Mouse (Mus musculus): ENCODE data around the gene Faap100. TPM values are rescaled to one million over a fixed set of nuclear protein-coding genes. Genes with fewer than 3 reads are reported as not detected.

The Faap100 gene
- polyA plus RNA-seq, 1 experiment: 34.5 TPM

- no peak for DNase-seq (ENCODE audit: low read depth, low spot score)
- 2% methylated on average over 40 of the region's 40 CpGs for WGBS
These were observed 443 bp downstream of the Faap100 start for GRCm38 (mm10) chr11:120378031-120378610.

GRCm38 (mm10) chr11:120377337-120377736 lies 1.2 kb downstream of the Faap100 start:
- 53% methylated on average over 10 of the region's 10 CpGs for WGBS

DNA sequence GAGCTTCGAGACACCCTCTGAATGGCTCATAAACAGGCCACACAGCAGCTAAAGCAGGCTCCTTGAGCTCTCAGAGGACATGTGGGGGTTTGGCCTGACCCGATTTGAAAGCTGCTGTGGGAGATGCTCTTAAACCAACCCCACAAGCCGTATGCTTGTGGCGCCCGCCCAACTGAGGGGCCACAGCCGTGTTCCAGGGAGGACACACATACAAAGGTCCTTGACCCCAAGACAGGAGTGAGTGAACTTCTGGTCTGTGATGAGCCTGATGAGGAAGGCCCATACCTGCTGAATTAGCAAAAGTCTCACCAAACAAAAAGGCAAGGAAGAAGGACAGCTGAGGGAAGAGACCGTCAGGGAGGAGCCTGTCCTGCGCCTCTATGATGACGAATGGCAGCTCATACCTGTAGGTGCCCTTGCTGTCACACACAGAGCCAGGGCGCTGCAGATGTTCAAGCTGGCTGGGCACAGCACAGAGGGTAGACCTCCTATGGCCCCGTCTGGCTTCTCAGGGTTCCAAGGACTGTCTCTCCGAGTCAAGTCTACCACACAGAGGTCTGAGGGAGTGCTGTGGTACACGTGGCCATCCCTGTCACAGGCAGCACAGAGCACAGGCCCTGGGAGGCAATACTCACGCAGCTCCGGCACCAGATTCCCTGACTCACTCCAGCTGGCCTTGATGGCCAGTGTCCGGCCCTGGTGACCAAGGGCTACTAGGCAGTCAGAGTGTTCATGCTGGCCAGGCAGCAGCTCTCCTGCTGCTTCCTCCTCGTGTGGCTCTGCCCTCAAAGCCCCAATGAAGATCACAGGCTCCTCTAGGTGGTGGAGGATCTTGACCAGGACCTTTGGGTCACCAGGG lies 2.0 kb downstream of the Faap100 start:
- WGBS: 91% methylated on average over 17 of the region's 17 CpGs
- no peak for DNase-seq (ENCODE audit: low read depth, low spot score)

More at GRCm38 (mm10) chr11:120377337-120377736, 1.2 kb downstream of the Faap100 start:
- DNase-seq (ENCODE audit: low read depth, low spot score): no peak

GRCm38 (mm10) chr11:120375324-120375723 lies 3.2 kb downstream of the Faap100 start:
- DNase-seq (ENCODE audit: low read depth, low spot score): no peak
- 93% methylated on average over 10 of the region's 10 CpGs for WGBS

DNA sequence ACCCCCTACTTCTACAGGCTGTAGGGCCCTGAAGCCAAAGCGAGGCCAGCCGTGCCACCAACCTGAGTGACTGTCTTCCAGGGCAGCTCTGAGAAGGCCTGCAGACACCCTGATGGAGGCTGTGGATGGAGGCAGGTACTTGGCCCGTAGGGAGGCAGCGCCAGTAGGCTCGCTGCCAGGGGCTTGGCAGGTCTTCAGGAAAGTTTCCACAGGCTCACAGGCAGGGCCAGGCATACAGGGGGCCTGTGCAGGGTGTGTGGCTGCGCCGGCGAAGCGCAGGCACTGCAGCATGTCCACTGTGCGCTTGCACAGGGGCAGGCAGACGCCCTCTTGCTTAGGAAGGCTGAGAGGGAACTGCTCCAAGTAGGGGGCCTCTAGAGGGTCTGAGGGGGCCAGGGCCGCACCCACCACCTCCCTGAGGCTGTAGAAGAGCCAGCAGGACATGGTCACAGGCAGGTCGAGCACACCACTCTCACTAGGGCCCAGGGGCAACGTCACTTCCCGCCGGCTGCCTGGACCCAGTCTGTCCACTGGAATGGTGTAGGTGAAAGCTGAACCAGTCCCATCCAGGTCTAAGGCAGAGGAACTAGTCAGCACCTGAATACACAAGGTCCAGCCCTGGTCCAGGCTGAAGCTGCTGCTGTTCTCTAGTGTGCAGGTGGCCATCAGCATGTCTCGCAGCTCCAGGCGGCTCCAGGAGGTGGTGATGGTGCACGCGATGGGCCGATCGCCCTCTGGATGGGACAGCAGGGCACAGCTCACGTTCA lies 4.6 kb downstream of the Faap100 start:
- DNase-seq (ENCODE audit: low read depth, low spot score): no peak
- 83% methylated on average over 23 of the region's 23 CpGs for WGBS

DNA sequence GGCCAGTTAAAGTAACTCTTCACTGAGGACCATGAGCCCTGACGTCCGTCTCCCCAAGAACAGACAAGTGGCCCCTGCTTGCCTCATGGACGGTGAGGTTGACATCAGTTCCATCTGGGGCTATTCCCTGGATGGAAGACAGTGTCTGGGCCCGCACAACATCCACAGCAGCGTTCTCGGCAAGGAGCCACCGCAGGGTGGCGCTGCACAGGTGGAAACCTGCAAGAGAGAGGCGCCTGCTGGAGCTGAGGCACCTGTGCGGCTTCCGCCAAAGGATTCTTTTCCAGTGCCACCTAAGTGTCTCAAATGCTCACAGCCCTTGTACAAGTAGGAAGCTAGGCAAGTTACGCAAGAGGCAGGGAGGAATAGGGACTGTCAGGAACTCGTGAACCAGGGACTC lies 5.5 kb downstream of the Faap100 start:
- WGBS: 79% methylated on average over 13 of the region's 13 CpGs
- DNase-seq (ENCODE audit: low read depth, low spot score): no peak

DNA sequence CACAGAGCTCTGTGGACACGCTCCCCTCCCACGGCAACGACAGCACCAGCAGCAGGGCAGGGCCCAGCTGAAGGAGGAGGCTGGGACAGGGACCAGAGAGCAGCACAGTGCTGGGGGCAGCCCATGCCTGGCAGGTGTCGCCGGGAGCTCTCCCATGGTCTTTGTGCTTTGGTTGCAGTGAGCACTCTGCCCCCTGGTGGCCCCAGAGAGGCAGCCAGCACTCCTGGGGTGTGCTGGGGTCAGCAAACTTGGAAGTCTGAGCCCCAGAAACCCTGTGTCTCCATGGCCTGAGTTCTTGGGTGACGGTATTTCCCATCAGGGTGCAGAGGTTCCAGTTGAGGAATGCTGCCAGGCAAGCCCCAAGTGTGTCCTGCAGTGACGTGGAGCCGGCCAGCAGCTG lies 8.9 kb downstream of the Faap100 start:
- WGBS: 26% methylated on average over 8 of the region's 8 CpGs
- no peak for DNase-seq (ENCODE audit: low read depth, low spot score)

DNA sequence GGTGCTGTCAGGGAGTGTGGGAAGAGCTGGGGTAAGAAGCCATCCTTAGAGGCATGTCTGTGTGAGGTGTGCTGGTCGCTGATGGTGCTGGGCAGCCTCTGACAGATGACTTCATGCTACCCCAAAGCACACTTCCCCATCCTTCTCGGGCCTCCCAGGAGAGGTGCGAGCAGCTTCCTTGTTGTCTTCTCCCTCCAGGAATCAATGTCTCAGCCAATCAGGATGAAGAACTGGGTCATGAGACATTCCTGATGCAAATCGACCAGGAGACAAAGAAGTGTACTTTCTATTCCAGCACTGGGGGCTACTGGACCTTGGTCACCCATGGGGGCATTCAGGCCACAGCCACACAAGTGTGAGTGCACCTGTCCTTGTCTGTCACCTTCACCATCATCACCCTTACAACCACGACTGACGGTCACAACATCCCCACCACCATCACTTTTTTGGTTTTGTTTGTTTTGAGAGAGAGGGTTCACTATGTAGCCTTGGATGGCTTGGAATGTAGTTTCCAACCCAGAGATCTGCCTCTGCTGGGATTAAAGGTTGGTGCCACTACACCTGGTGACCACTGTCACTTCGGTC lies 12.0 kb downstream of the Faap100 start:
- 34% methylated on average over 7 of the region's 7 CpGs for WGBS
- DNase-seq (ENCODE audit: low read depth, low spot score): no peak

GRCm38 (mm10) chr11:120362891-120363290 lies 15.7 kb downstream of the Faap100 start:
- WGBS: 83% methylated on average over 6 of the region's 6 CpGs
- no peak for DNase-seq (ENCODE audit: low read depth, low spot score)

GRCm38 (mm10) chr11:120361295-120361694 lies 17.3 kb downstream of the Faap100 start, which contains the start of gene Fscn2:
Gene Fscn2, plus strand, starts transcription at chr11:120361534.
- DNase-seq (ENCODE audit: low read depth, low spot score): no peak
- WGBS: 88% methylated on average over 10 of the region's 10 CpGs

DNA sequence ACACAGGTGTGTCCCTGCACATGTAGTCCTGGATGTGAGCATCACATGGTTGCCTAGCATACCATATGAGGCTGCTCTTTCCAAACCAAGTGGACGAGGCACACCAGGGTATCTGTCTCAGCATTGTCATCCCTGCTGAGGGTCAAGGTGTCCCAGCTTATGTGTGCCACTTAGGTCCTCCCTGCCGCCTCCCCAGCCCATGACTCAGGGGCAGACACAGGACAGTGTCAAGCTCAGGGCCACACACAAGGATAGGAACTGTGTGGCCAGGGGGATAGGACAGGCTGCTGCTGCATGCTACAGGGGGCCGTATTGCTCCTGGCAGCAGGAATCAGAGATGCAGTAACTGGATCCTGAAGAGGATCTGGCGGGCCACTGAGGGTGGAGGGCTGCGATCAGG lies 17.8 kb downstream of the Faap100 start:
- no peak for DNase-seq (ENCODE audit: low read depth, low spot score)
- 90% methylated on average over 5 of the region's 5 CpGs for WGBS

DNA sequence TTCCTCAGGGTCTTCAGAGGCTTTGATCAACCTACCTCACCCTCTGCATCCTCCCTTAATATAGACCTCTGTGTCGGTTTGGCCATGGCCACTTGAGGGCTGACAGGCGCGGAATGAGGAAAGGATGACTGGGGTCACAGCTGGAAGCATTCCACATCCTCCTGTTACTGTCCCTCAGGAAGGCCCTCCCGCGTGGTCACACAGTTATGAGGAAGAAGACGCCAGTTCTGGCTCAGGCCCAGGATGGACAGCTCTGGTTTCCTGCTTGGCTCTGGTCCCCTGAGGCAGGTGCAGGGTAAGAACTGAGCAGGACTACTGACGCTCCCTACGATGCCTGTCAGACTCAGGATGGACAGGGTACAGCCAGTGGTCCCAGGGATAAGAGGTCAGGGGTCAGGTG lies 18.5 kb downstream of the Faap100 start:
- no peak for DNase-seq (ENCODE audit: low read depth, low spot score)
- WGBS: 16% methylated on average over 8 of the region's 8 CpGs

- DNase-seq (ENCODE audit: low read depth, low spot score): no peak
- 86% methylated on average over 6 of the region's 6 CpGs for WGBS
These were observed 19.2 kb downstream of the Faap100 start for GRCm38 (mm10) chr11:120359391-120359790.

GRCm38 (mm10) chr11:120357791-120358401 lies 20.7 kb downstream of the Faap100 start:
- DNase-seq (ENCODE audit: low read depth, low spot score): no peak
- 42% methylated on average over 10 of the region's 10 CpGs for WGBS

GRCm38 (mm10) chr11:120356900-120357299 lies 21.7 kb downstream of the Faap100 start:
- WGBS: 94% methylated on average over 4 of the region's 4 CpGs
- no peak for DNase-seq (ENCODE audit: low read depth, low spot score)

GRCm38 (mm10) chr11:120356319-120356840 lies 22.2 kb downstream of the Faap100 start:
- WGBS: 87% methylated on average over 15 of the region's 15 CpGs
- no peak for DNase-seq (ENCODE audit: low read depth, low spot score)

GRCm38 (mm10) chr11:120355277-120356039 lies 23.1 kb downstream of the Faap100 start:
- 41% methylated on average over 5 of the region's 5 CpGs for WGBS

More at GRCm38 (mm10) chr11:120355277-120356039, 23.1 kb downstream of the Faap100 start:
- no peak for DNase-seq (ENCODE audit: low read depth, low spot score)
